Mouse (Mus musculus): Measurements from ENCODE around the gene Gm49630. TPM values are rescaled to one million over a fixed set of nuclear protein-coding genes. Genes with fewer than 3 reads are reported as not detected.
A peak's percentile ranks its signal among the peaks of the same experiment; 100 is the strongest.
"Not testable (repeated sequence)": the region's sequence is repeated elsewhere in the genome, so short reads cannot be mapped to it uniquely, and the experiment has no call there.

Gm49630 gene
- polyA plus RNA-seq (2015; fragmentation: Nextera tagmentation; extraction: Ambion mirVana) = not detected in 2 replicates

DNA sequence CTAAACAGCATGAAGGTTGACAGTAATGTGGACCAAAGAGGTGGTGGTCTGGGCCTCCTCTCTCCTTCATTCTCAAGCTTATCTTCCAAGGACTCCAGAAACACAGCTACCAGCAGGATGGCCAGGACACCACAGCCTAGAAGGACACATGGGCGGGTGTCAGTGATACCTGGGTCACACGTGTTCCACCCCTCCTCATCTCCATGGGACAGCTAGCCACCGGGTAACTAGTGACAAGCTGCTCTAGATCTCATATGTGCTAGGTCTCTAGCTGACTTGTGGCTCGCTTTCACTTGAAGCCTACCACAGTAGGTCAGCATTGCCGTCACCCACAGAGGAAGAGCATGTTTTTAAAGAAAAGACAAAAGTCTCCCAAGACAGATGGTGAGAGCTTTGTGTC lies at the start of gene Gm49630:
Gene Gm49630, minus strand, starts transcription at position 101 of the 400 bp plus-strand sequence.
- not testable (repeated sequence) for H3K36me3 ChIP-seq (ENCODE audit: insufficient read depth, low read length); H3K4me2 ChIP-seq (replicated peaks; ENCODE audit: low read depth, low read length); ATAC-seq (ENCODE audit: low FRiP score, low TSS enrichment); H3K27ac ChIP-seq (ENCODE audit: low read length); H3K9me3 ChIP-seq (ENCODE audit: low read length); H3K27me3 ChIP-seq (ENCODE audit: insufficient read depth, low read length); H3K4me1 ChIP-seq (ENCODE audit: insufficient read depth, low read length); H3K4me3 ChIP-seq (ENCODE audit: low read length); H3K9ac ChIP-seq (replicated peaks; ENCODE audit: low read length)
- WGBS = 88% methylated on average over 2 of the region's 5 CpGs

DNA sequence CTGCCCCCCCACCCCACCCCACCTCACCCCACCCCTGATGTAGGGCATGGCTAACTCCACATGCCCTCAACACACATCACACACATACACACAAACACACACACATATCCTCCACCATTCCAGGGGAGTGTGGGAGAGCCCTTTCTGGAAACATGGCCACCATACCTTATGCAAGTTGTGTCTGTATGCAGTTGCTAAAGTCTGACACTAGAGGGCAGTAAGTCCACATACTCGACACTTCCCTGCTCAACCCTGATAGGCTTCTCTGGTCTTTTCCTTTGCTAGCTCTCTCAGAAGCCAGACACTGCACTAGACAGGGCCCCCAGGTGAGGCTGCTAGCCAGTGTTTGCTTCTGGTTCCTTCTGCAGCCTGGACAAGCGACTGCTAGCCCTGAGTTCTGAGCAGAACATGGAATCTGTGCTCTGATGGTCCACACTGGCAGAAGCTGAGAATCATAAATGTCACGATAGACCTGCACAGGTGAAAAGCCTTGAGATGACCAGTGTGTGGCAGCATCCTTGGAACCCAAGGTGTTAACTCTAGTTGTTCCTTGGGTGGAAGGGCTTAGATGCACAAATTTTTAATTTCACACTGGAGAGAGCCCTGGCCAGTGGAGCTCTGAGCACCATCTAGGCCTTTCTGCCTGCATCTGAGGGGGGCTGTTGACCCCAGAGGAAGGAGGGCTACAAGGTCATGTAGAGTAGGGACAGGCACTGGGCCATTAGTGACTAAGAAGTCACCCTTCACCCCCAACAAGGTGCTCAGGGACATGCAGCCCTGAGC lies 48.6 kb upstream of the Gm49630 start:
- 5% methylated on average over 2 of the region's 3 CpGs for WGBS

GRCm38 (mm10) chr17:7414601-7415310 lies 43.0 kb upstream of the Gm49630 start:
- H3K9ac ChIP-seq (replicated peaks; ENCODE audit: low read length); H3K27ac ChIP-seq (ENCODE audit: low read length); H3K4me1 ChIP-seq (ENCODE audit: insufficient read depth, low read length); H3K27me3 ChIP-seq (ENCODE audit: insufficient read depth, low read length); H3K4me3 ChIP-seq (ENCODE audit: low read length); H3K36me3 ChIP-seq (ENCODE audit: insufficient read depth, low read length); H3K4me2 ChIP-seq (replicated peaks; ENCODE audit: low read depth, low read length); H3K9me3 ChIP-seq (ENCODE audit: low read length); ATAC-seq (ENCODE audit: low FRiP score, low TSS enrichment): not testable (repeated sequence)
- WGBS = 87% methylated on average over 5 of the region's 9 CpGs

More for the DNA sequence above, 48.6 kb upstream of the Gm49630 start:
- not testable (repeated sequence) for H3K4me2 ChIP-seq (replicated peaks; ENCODE audit: low read depth, low read length); H3K9me3 ChIP-seq (ENCODE audit: low read length); H3K27ac ChIP-seq (ENCODE audit: low read length); H3K27me3 ChIP-seq (ENCODE audit: insufficient read depth, low read length); H3K4me1 ChIP-seq (ENCODE audit: insufficient read depth, low read length); H3K9ac ChIP-seq (replicated peaks; ENCODE audit: low read length); H3K4me3 ChIP-seq (ENCODE audit: low read length); H3K36me3 ChIP-seq (ENCODE audit: insufficient read depth, low read length)
- ATAC-seq (ENCODE audit: low FRiP score, low TSS enrichment) = peak; percentile 85

GRCm38 (mm10) chr17:7413336-7413735 lies 41.6 kb upstream of the Gm49630 start:
- H3K4me1 ChIP-seq (ENCODE audit: insufficient read depth, low read length); H3K4me2 ChIP-seq (replicated peaks; ENCODE audit: low read depth, low read length); H3K36me3 ChIP-seq (ENCODE audit: insufficient read depth, low read length); ATAC-seq (ENCODE audit: low FRiP score, low TSS enrichment); H3K9me3 ChIP-seq (ENCODE audit: low read length); H3K27ac ChIP-seq (ENCODE audit: low read length); H3K4me3 ChIP-seq (ENCODE audit: low read length); H3K27me3 ChIP-seq (ENCODE audit: insufficient read depth, low read length); H3K9ac ChIP-seq (replicated peaks; ENCODE audit: low read length): not testable (repeated sequence)
- WGBS = 65% methylated on average over 8 of the region's 8 CpGs

DNA sequence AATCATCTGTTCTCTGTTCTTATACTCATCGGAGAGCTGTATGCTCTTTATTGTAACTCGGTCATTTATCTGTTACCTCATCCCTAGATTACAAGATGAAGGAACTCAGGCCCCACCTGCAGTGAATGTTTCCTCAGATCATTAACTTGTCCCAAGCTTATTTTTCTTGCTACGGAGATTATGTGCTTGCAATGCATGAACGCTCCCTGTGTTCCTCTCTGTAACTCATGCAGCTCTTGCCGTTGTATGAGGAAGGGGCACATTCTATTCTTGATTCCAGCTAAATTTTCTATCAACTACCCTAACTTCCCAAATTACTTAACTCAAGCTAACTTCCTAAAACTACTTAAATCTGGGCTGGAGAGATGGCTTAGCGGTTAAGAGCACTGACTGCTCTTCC lies 28.0 kb upstream of the Gm49630 start:
- 54% methylated on average over 6 of the region's 6 CpGs for WGBS
- peak; percentile 54; the same call in 1 of the 2 replicates for ATAC-seq (ENCODE audit: low FRiP score, low TSS enrichment)
- not testable (repeated sequence) for H3K36me3 ChIP-seq (ENCODE audit: insufficient read depth, low read length); H3K9ac ChIP-seq (replicated peaks; ENCODE audit: low read length); H3K27ac ChIP-seq (ENCODE audit: low read length); H3K4me1 ChIP-seq (ENCODE audit: insufficient read depth, low read length); H3K4me2 ChIP-seq (replicated peaks; ENCODE audit: low read depth, low read length); H3K4me3 ChIP-seq (ENCODE audit: low read length); H3K9me3 ChIP-seq (ENCODE audit: low read length); H3K27me3 ChIP-seq (ENCODE audit: insufficient read depth, low read length)

DNA sequence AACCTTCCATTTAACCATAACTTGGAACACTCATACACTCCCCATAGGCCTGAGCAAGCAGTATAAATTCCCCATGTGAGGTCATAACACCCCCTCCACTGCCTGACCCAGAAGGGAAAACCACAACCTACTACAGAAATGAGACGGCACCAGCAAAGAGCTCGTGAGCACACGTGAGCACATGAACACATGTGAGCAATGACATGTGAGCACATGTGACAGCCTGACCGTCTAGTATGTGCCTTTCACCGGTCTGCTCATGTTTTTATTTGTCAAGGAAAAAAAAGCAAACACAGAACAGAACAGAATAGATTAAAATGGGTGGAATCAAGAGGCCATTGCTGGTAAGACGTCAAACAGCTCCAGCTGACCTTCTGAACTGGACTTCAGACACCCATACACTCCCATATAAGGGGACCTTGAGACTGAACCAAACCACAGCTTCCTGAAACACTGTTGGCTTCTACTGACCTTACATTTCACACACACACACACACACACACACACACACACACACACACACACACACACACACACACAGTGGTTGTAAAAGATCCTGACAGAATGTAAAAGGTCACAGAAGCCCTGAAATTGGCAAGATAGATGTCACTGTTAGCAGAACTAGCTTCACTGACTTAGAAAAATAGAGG lies 26.5 kb upstream of the Gm49630 start:
- not testable (repeated sequence) for H3K27me3 ChIP-seq (ENCODE audit: insufficient read depth, low read length)
- WGBS = 77% methylated on average over 6 of the region's 6 CpGs

DNA sequence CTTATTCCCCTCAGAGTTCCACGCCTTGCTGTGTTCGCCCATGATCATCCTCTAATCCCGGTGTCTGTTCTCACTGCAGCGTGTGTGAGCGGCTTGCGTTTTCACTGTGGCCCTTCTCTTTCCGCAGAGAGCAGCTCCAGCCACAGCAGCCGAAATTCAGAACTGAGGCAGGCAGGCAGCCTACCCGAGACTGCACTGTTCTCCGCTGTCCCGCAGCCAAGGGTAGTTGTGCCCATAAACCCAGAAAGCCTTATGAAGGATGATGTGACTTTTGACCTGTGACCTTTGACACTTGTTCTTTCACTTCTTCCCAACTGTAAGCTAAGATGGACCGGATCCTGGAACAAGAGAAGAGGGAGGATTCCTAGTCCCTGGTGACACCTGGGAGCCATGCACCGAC lies 25.3 kb upstream of the Gm49630 start:
- 58% methylated on average over 9 of the region's 13 CpGs for WGBS
- not testable (repeated sequence) for ATAC-seq (ENCODE audit: low FRiP score, low TSS enrichment); H3K4me2 ChIP-seq (replicated peaks; ENCODE audit: low read depth, low read length); H3K9ac ChIP-seq (replicated peaks; ENCODE audit: low read length); H3K9me3 ChIP-seq (ENCODE audit: low read length); H3K4me3 ChIP-seq (ENCODE audit: low read length); H3K27me3 ChIP-seq (ENCODE audit: insufficient read depth, low read length); H3K36me3 ChIP-seq (ENCODE audit: insufficient read depth, low read length); H3K27ac ChIP-seq (ENCODE audit: low read length); H3K4me1 ChIP-seq (ENCODE audit: insufficient read depth, low read length)

More for the DNA sequence above, 26.5 kb upstream of the Gm49630 start:
- H3K9me3 ChIP-seq (ENCODE audit: low read length); H3K9ac ChIP-seq (replicated peaks; ENCODE audit: low read length); H3K27ac ChIP-seq (ENCODE audit: low read length); H3K4me3 ChIP-seq (ENCODE audit: low read length); H3K4me1 ChIP-seq (ENCODE audit: insufficient read depth, low read length); H3K4me2 ChIP-seq (replicated peaks; ENCODE audit: low read depth, low read length); ATAC-seq (ENCODE audit: low FRiP score, low TSS enrichment); H3K36me3 ChIP-seq (ENCODE audit: insufficient read depth, low read length): not testable (repeated sequence)

- H3K4me1 ChIP-seq (ENCODE audit: insufficient read depth, low read length); H3K9me3 ChIP-seq (ENCODE audit: low read length); H3K4me3 ChIP-seq (ENCODE audit: low read length); H3K36me3 ChIP-seq (ENCODE audit: insufficient read depth, low read length); H3K4me2 ChIP-seq (replicated peaks; ENCODE audit: low read depth, low read length); H3K27ac ChIP-seq (ENCODE audit: low read length); H3K27me3 ChIP-seq (ENCODE audit: insufficient read depth, low read length); H3K9ac ChIP-seq (replicated peaks; ENCODE audit: low read length); ATAC-seq (ENCODE audit: low FRiP score, low TSS enrichment): not testable (repeated sequence)
- WGBS = no CpG with 5 or more reads among the region's 2 CpGs
Measured at GRCm38 (mm10) chr17:7396288-7396687, 24.5 kb upstream of the Gm49630 start.

GRCm38 (mm10) chr17:7395671-7396070 lies 23.9 kb upstream of the Gm49630 start:
- not testable (repeated sequence) for H3K27me3 ChIP-seq (ENCODE audit: insufficient read depth, low read length); H3K9me3 ChIP-seq (ENCODE audit: low read length); H3K4me2 ChIP-seq (replicated peaks; ENCODE audit: low read depth, low read length); ATAC-seq (ENCODE audit: low FRiP score, low TSS enrichment); H3K4me3 ChIP-seq (ENCODE audit: low read length); H3K4me1 ChIP-seq (ENCODE audit: insufficient read depth, low read length); H3K27ac ChIP-seq (ENCODE audit: low read length); H3K36me3 ChIP-seq (ENCODE audit: insufficient read depth, low read length); H3K9ac ChIP-seq (replicated peaks; ENCODE audit: low read length)
- 95% methylated on average over 6 of the region's 8 CpGs for WGBS

DNA sequence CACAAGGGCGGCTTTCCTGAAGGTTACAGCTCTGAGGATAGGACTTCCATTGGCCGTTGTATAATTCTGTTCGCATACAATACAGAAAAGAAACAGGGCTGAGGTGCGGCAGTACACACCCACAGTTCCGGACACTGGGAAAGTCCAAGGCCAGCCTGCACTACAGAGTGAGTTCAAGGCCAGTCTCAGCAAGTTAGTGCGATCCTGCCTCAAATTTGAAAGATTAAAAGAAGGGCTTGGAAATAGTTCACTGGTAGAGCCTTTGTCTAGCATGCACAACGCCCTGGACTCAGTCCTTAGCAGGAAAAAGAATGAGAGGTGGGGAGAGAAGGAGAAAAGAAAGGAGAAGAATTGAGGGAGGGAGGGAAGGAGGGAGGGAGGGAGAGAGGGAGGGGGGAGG lies 23.3 kb upstream of the Gm49630 start:
- H3K27ac ChIP-seq (ENCODE audit: low read length); ATAC-seq (ENCODE audit: low FRiP score, low TSS enrichment); H3K4me3 ChIP-seq (ENCODE audit: low read length); H3K36me3 ChIP-seq (ENCODE audit: insufficient read depth, low read length); H3K9me3 ChIP-seq (ENCODE audit: low read length); H3K9ac ChIP-seq (replicated peaks; ENCODE audit: low read length); H3K4me1 ChIP-seq (ENCODE audit: insufficient read depth, low read length); H3K27me3 ChIP-seq (ENCODE audit: insufficient read depth, low read length); H3K4me2 ChIP-seq (replicated peaks; ENCODE audit: low read depth, low read length): not testable (repeated sequence)
- 88% methylated on average over 7 of the region's 7 CpGs for WGBS

Data from kidney, embryonic 16.5 days (tissue).